Mouse (Mus musculus): ENCODE data around the gene Mfsd2a. TPM values are rescaled to one million over a fixed set of nuclear protein-coding genes. Genes with fewer than 3 reads are reported as not detected.
"Not testable (repeated sequence)": the region's sequence is repeated elsewhere in the genome, so short reads cannot be mapped to it uniquely, and the experiment has no call there.

The Mfsd2a gene
- polyA plus RNA-seq, 1 experiment from 2014 or later = 29.3 TPM

GRCm38 (mm10) chr4:122992276-122992675 is 31.3 kb upstream of the Mfsd2a start:
- H3K27ac ChIP-seq (replicated peaks) = no peak overlapping the region
- no peaks in the 10 kb centered on the region for H3K9me3 ChIP-seq (replicated peaks)
- no peaks in the 10 kb centered on the region for H3K36me3 ChIP-seq
- H3K4me1 ChIP-seq = peaks cover 11% of the 10 kb centered on the region
- H3K4me2 ChIP-seq = no peak overlapping the region
- no peaks in the 10 kb centered on the region for H3K27me3 ChIP-seq (replicated peaks)
- WGBS = 52% methylated on average over 3 of the region's 3 CpGs
- ATAC-seq (ENCODE audit: low FRiP score) = no peak
- no peak overlapping the region for H3K9ac ChIP-seq (replicated peaks)
- H3K4me3 ChIP-seq (replicated peaks) = no peak overlapping the region

DNA sequence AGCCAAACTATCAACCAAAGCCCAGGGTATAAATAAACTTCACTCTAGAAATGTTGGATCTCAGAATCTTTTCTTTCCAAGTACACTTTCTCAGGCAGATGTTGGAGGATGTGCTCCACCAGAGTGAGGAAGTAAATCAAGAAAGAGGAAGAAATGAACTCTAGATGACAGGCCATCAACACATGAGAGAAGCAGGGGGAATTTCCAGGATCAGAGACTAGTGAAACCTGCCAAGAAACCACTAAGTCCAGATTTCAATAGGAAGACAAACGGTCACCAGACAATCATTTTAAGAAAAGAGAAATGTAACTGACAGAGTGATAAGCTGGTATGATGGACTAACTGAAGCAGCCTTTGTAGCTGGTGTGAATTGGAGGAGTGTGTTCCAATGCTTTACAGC is 30.2 kb upstream of the Mfsd2a start:
- ATAC-seq (ENCODE audit: low FRiP score) = no peak
- Histone ChIP-seq H3K4me2 (no peak overlapping the region), H3K9ac (replicated peaks) (no peak overlapping the region), H3K27me3 (replicated peaks) (no peaks in the 10 kb centered on the region), H3K4me1 (peaks cover 5% of the 10 kb centered on the region), H3K36me3 (no peaks in the 10 kb centered on the region), H3K27ac (replicated peaks) (no peak overlapping the region), H3K9me3 (replicated peaks) (no peaks in the 10 kb centered on the region), H3K4me3 (replicated peaks) (no peak overlapping the region)
- WGBS = 97% methylated on average over 1 of the region's 1 CpGs

- ATAC-seq (ENCODE audit: low FRiP score); H3K27me3 ChIP-seq (replicated peaks); H3K9me3 ChIP-seq (replicated peaks); H3K9ac ChIP-seq (replicated peaks); H3K27ac ChIP-seq (replicated peaks); H3K36me3 ChIP-seq; H3K4me1 ChIP-seq; H3K4me3 ChIP-seq (replicated peaks); H3K4me2 ChIP-seq: not testable (repeated sequence)
- 65% methylated on average over 3 of the region's 3 CpGs for WGBS
Observed at GRCm38 (mm10) chr4:122988004-122988403, 27.0 kb upstream of the Mfsd2a start.

DNA sequence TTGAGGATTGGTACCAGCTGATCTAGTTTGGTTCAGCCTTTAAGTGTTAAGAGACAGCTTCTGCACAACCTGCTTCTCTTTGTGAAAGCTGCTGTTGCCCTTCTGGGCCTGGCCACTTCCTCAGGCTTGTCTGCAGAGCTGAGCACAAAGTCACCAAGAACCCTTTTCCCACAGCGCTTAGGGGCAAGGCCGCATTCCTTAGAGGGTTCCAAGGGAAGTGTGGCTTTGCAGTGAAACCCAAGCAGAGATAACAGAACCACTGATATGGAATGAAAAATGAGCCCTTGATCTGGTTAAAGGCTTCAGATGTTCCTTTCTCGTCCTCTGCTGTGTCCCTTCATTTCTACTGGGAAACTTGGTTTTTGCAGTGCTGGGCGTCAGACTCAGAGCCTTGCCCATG is 26.4 kb upstream of the Mfsd2a start:
- H3K9me3 ChIP-seq (replicated peaks) = no peaks in the 10 kb centered on the region
- no peaks in the 10 kb centered on the region for H3K36me3 ChIP-seq
- H3K4me3 ChIP-seq (replicated peaks) = no peak overlapping the region
- WGBS = 91% methylated on average over 4 of the region's 4 CpGs
- peaks cover 10% of the 10 kb centered on the region for H3K27me3 ChIP-seq (replicated peaks)
- H3K27ac ChIP-seq (replicated peaks) = no peak overlapping the region
- ATAC-seq (ENCODE audit: low FRiP score) = no peak
- H3K4me1 ChIP-seq = peaks cover 9% of the 10 kb centered on the region
- H3K4me2 ChIP-seq = no peak overlapping the region
- H3K9ac ChIP-seq (replicated peaks) = no peak overlapping the region

DNA sequence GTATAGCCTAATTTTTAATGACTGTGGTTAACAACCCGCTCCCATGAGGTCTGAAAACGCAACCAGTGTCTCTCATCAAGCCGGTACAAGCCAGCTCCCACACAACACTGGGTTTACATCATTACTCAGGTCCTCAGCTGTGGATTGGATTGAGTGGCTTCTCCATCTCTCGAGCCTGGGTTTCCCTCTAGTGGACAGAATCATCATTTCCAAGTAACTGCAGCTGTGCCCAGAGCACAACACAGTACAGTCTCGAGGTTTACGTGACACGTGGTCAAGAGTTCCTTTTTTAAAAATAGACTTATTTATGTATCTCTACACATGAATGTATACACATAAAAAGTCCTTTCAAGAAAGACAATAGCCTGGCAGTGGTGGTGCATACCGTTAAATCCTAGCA is 24.1 kb upstream of the Mfsd2a start:
- Histone ChIP-seq H3K4me1 (peaks cover 9% of the 10 kb centered on the region), H3K9me3 (replicated peaks) (no peaks in the 10 kb centered on the region), H3K36me3 (no peaks in the 10 kb centered on the region), H3K9ac (replicated peaks) (no peak overlapping the region), H3K4me3 (replicated peaks) (no peak overlapping the region), H3K4me2 (no peak overlapping the region), H3K27me3 (replicated peaks) (peaks cover 20% of the 10 kb centered on the region), H3K27ac (replicated peaks) (no peak overlapping the region)
- peak; percentile 89 for ATAC-seq (ENCODE audit: low FRiP score)
- 28% methylated on average over 8 of the region's 8 CpGs for WGBS

- Histone ChIP-seq H3K9ac (replicated peaks) (no peak overlapping the region), H3K4me2 (peak overlapping the region; percentile 46), H3K36me3 (no peaks in the 10 kb centered on the region), H3K27me3 (replicated peaks) (peaks cover 20% of the 10 kb centered on the region), H3K4me3 (replicated peaks) (peak overlapping the region; percentile 18), H3K9me3 (replicated peaks) (no peaks in the 10 kb centered on the region), H3K27ac (replicated peaks) (no peak overlapping the region), H3K4me1 (peaks cover 9% of the 10 kb centered on the region)
- ATAC-seq (ENCODE audit: low FRiP score) = 0 out of 2 replicates have a peak, but pooled peaks have one; percentile 29
- WGBS = 29% methylated on average over 17 of the region's 17 CpGs
Observed at GRCm38 (mm10) chr4:122983486-122984261, 22.7 kb upstream of the Mfsd2a start.

DNA sequence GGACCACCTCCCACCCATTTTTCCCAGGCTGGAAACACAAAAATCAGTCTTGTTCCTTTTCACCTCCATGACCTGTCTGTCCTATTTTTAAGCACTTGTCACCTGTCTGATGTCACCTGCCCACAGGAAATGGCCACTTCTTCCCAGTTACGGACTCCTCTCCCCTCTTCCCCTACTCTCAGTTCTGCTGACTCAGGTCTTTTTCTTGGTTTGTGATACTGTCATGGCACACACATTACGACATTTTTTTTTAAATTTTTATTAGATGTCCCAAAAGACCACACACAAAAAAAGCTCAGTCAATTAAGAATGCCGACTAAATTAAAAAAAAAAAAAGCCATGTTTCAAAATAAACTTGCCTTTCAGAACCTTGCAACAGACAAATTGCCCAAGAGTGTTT is 21.5 kb upstream of the Mfsd2a start:
- Histone ChIP-seq H3K9me3 (replicated peaks) (no peaks in the 10 kb centered on the region), H3K4me2 (no peak overlapping the region), H3K27me3 (replicated peaks) (peaks cover 20% of the 10 kb centered on the region), H3K27ac (replicated peaks) (no peak overlapping the region), H3K36me3 (no peaks in the 10 kb centered on the region), H3K4me3 (replicated peaks) (no peak overlapping the region), H3K9ac (replicated peaks) (no peak overlapping the region), H3K4me1 (peaks cover 9% of the 10 kb centered on the region)
- no peak for ATAC-seq (ENCODE audit: low FRiP score)
- 59% methylated on average over 3 of the region's 3 CpGs for WGBS

GRCm38 (mm10) chr4:122981930-122982329 is 20.9 kb upstream of the Mfsd2a start:
- Histone ChIP-seq H3K9ac (replicated peaks) (no peak overlapping the region), H3K4me2 (no peak overlapping the region), H3K27ac (replicated peaks) (no peak overlapping the region), H3K4me3 (replicated peaks) (no peak overlapping the region), H3K4me1 (peaks cover 9% of the 10 kb centered on the region), H3K36me3 (no peaks in the 10 kb centered on the region), H3K9me3 (replicated peaks) (no peaks in the 10 kb centered on the region), H3K27me3 (replicated peaks) (peaks cover 20% of the 10 kb centered on the region)
- no peak for ATAC-seq (ENCODE audit: low FRiP score)
- WGBS = 49% methylated on average over 3 of the region's 3 CpGs

GRCm38 (mm10) chr4:122981238-122981637 is 20.2 kb upstream of the Mfsd2a start:
- no peaks in the 10 kb centered on the region for H3K36me3 ChIP-seq
- peaks cover 9% of the 10 kb centered on the region for H3K4me1 ChIP-seq
- H3K4me3 ChIP-seq (replicated peaks) = no peak overlapping the region
- H3K4me2 ChIP-seq = no peak overlapping the region
- no peak overlapping the region for H3K9ac ChIP-seq (replicated peaks)
- H3K27ac ChIP-seq (replicated peaks) = no peak overlapping the region
- H3K27me3 ChIP-seq (replicated peaks) = peaks cover 20% of the 10 kb centered on the region
- H3K9me3 ChIP-seq (replicated peaks) = no peaks in the 10 kb centered on the region
- 92% methylated on average over 7 of the region's 7 CpGs for WGBS
- no peak for ATAC-seq (ENCODE audit: low FRiP score)

DNA sequence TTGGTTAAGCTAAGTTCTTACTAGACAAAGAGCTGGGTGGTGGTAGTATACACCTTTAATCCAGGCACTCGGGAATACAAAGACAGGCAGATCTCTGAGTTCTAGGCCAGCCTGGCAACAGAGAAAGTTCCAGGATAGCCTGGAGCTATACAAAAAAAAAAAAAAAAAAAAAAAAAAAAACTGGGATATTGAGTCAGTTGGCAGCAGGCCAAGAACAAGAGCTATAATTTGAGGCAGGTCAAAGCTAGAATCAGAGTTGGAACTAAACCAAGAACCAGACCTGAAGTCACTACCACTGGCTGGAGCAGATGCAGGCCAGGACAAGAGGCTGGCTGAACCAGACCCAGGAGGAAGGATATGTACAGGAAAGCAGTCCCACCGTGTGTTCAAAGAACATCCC is 19.7 kb upstream of the Mfsd2a start:
- H3K4me3 ChIP-seq (replicated peaks) = no peak overlapping the region
- no peak overlapping the region for H3K27ac ChIP-seq (replicated peaks)
- no peak overlapping the region for H3K9ac ChIP-seq (replicated peaks)
- H3K27me3 ChIP-seq (replicated peaks) = peaks cover 20% of the 10 kb centered on the region
- H3K9me3 ChIP-seq (replicated peaks) = no peaks in the 10 kb centered on the region
- H3K36me3 ChIP-seq = no peaks in the 10 kb centered on the region
- H3K4me1 ChIP-seq = peaks cover 9% of the 10 kb centered on the region
- WGBS = 89% methylated on average over 2 of the region's 2 CpGs
- no peak overlapping the region for H3K4me2 ChIP-seq
- no peak for ATAC-seq (ENCODE audit: low FRiP score)

GRCm38 (mm10) chr4:122979826-122980225 is 18.8 kb upstream of the Mfsd2a start:
- H3K4me3 ChIP-seq (replicated peaks) = no peak overlapping the region
- no peaks in the 10 kb centered on the region for H3K36me3 ChIP-seq
- no peak overlapping the region for H3K9ac ChIP-seq (replicated peaks)
- peaks cover 20% of the 10 kb centered on the region for H3K27me3 ChIP-seq (replicated peaks)
- H3K4me2 ChIP-seq = no peak overlapping the region
- ATAC-seq (ENCODE audit: low FRiP score) = no peak
- H3K4me1 ChIP-seq = peaks cover 9% of the 10 kb centered on the region
- no peaks in the 10 kb centered on the region for H3K9me3 ChIP-seq (replicated peaks)
- WGBS = 81% methylated on average over 3 of the region's 3 CpGs
- no peak overlapping the region for H3K27ac ChIP-seq (replicated peaks)

DNA sequence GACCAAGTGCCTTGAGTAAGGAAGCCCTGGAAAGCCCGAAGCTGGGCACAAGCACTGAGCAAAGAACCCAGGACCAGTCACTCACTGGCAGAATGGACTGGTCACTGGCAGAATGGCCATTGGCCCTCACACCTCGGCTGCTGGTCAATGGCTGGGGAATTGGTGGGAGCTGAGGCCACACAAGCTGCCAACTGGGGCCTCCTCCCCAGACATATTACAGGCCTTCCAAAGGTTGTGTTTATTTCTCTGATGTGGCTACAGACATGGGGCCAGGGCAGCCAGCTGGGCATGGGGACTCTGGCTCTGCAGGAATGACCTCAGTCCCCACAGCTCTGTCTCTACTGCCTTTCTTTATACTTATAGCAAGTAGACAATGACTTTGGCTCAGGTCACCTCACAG is 17.9 kb upstream of the Mfsd2a start:
- WGBS = 87% methylated on average over 2 of the region's 2 CpGs
- no peaks in the 10 kb centered on the region for H3K9me3 ChIP-seq (replicated peaks)
- no peak overlapping the region for H3K27ac ChIP-seq (replicated peaks)
- H3K9ac ChIP-seq (replicated peaks) = no peak overlapping the region
- no peak overlapping the region for H3K4me2 ChIP-seq
- ATAC-seq (ENCODE audit: low FRiP score) = no peak
- H3K36me3 ChIP-seq = no peaks in the 10 kb centered on the region
- peaks cover 17% of the 10 kb centered on the region for H3K27me3 ChIP-seq (replicated peaks)
- H3K4me3 ChIP-seq (replicated peaks) = no peak overlapping the region
- H3K4me1 ChIP-seq = peaks cover 9% of the 10 kb centered on the region
